Mouse (Mus musculus): ENCODE results near the gene Gpx3. TPM values are rescaled to one million over a fixed set of nuclear protein-coding genes. Genes with fewer than 3 reads are reported as not detected.
"Not testable (repeated sequence)": the region's sequence is repeated elsewhere in the genome, so short reads cannot be mapped to it uniquely, and the experiment has no call there.

Gpx3 gene
- polyA plus RNA-seq, 1 experiment from 2014 or later, result 20.9 TPM

DNA sequence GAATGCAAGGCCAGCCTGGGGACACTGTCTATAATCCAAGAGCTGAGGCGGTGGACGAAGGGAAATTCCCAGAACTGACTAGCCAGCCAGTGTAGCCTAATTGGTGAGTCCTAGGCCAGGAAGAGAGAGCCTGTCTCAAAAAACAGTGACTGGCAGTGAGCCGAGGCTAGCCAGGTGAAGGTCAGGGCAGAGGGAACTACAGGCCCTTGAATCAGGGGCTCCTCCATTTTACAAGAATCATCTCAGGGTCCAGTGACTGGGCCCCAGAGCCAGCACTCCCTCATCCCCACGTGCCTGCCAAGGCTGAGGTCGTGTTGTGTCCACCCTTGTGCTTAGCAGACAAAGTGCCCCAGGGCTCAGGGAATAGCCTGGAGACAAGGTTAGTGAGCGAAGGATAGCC lies 48.4 kb downstream of the Gpx3 start:
- no peaks in the 10 kb centered on the region; the same call in 1 of the 2 replicates for H3K36me3 ChIP-seq
- no peak for ATAC-seq (ENCODE audit: low read depth)
- no peak overlapping the region for H3K4me3 ChIP-seq (replicated peaks)
- no peak for DNase-seq
- no peaks in the 10 kb centered on the region for H3K27me3 ChIP-seq
- H3K27ac ChIP-seq, result no peak overlapping the region
- no peak overlapping the region for H3K9ac ChIP-seq
- H3K4me2 ChIP-seq, result no peak overlapping the region
- no peaks in the 10 kb centered on the region for H3K9me3 ChIP-seq (replicated peaks)
- WGBS (ENCODE audit: insufficient replicate concordance), result 71% methylated on average over 6 of the region's 6 CpGs
- peaks cover 34% of the 10 kb centered on the region for H3K4me1 ChIP-seq (replicated peaks)

DNA sequence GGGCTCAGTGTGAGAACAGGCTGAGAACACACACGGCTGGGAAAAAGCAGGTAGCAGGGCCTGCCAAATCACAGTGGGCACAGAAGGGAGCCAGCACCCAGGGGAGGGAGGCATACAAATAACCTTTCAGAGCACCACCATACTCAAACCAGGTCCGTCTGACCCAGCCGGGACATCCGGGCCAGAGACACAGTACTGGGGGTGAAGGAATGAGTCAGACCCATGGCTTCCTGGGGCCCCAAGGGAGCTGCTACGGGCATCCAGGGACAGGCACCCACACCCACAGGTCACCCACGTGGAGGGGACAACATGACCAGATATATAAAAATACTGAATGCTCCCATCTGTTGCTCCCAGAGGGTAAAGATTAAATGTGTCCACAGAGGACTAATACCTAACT lies 50.4 kb downstream of the Gpx3 start:
- no peak for ATAC-seq (ENCODE audit: low read depth)
- WGBS (ENCODE audit: insufficient replicate concordance), result 52% methylated on average over 6 of the region's 6 CpGs
- no peak overlapping the region for H3K4me2 ChIP-seq
- H3K4me1 ChIP-seq (replicated peaks), result peaks cover 49% of the 10 kb centered on the region
- H3K9ac ChIP-seq, result no peak overlapping the region
- no peaks in the 10 kb centered on the region for H3K36me3 ChIP-seq
- no peak overlapping the region for H3K4me3 ChIP-seq (replicated peaks)
- no peaks in the 10 kb centered on the region for H3K27me3 ChIP-seq
- H3K27ac ChIP-seq, result no peak overlapping the region; the same call in 1 of the 2 replicates
- DNase-seq, result no peak
- H3K9me3 ChIP-seq (replicated peaks), result no peaks in the 10 kb centered on the region

DNA sequence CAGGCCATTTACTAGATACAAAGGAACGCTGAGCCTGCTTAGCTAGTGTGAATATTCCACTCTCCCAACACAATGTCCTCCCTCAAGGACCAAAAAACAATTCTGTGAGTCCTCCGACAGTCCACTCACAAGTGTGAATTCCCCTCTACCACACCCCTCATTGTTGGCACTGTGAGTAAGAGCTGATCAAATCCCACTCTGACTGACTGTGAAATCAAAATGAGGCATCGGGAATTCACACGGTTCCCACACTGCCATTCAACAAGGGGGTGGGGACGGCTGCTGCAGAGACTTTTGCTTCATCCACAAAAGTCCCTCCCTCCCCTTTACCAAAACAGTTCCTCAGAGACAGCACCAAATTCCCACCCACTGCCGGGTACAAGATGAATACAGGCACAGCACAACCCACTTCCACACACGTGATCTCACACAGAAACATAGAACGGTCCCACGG lies 51.8 kb downstream of the Gpx3 start:
- 67% methylated on average over 9 of the region's 9 CpGs for WGBS (ENCODE audit: insufficient replicate concordance)
- no peak for DNase-seq

DNA sequence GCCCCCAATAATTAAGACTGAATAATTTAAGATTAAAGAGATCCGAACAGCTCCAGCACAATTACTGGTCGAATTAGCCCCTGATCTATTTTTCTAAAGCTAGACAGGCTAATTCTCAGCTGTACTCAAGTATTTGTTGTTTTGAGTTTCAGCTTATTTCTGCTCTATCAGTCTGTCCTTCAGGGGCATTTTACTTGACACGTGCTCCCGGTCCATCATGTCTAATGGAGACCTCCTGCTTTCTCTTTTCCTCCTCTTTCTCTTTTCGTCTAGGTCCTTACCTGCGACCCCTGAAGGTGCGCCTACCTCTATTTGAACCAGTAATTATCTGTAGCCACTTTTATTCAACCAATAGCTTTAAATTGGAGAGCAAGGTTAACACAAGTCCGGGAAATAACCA lies 52.5 kb downstream of the Gpx3 start:
- 79% methylated on average over 8 of the region's 8 CpGs for WGBS (ENCODE audit: insufficient replicate concordance)
- Histone ChIP-seq H3K9ac (0 out of 2 replicates have a peak overlapping the region, but pooled peaks have one; percentile 85), H3K36me3 (no peaks in the 10 kb centered on the region), H3K4me3 (replicated peaks) (peak overlapping the region; percentile 83; the same call in 1 of the 2 replicates), H3K9me3 (replicated peaks) (no peaks in the 10 kb centered on the region), H3K4me1 (replicated peaks) (peaks cover 63% of the 10 kb centered on the region), H3K27me3 (no peaks in the 10 kb centered on the region), H3K4me2 (peak overlapping the region; percentile 74), H3K27ac (no peak overlapping the region)
- DNase-seq (no peak), ATAC-seq (ENCODE audit: low read depth) (no peak)

More for the DNA sequence above, 51.8 kb downstream of the Gpx3 start:
- Histone ChIP-seq H3K4me3 (replicated peaks) (no peak overlapping the region), H3K4me1 (replicated peaks) (peaks cover 62% of the 10 kb centered on the region), H3K36me3 (no peaks in the 10 kb centered on the region), H3K27ac (no peak overlapping the region), H3K27me3 (no peaks in the 10 kb centered on the region), H3K4me2 (peak overlapping the region; percentile 74; the same call in 1 of the 2 replicates), H3K9me3 (replicated peaks) (no peaks in the 10 kb centered on the region), H3K9ac (no peak overlapping the region)
- no peak for ATAC-seq (ENCODE audit: low read depth)

DNA sequence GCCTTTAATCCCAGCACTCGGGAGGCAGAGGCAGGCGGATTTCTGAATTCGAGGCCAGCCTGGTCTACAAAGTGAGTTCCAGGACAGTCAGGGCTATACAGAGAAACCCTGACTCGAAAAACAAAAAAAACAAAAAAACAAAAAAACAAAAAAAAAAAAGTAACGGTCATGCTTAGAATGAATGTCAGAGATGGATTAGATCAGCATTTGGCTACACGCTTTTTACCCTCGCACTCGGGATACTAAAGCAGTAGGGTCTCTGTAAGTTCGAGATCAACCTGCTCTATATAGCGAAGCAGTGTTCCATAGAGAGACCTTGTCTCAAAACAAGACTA lies 53.1 kb downstream of the Gpx3 start:
- not testable (repeated sequence) for DNase-seq; ATAC-seq (ENCODE audit: low read depth); H3K27me3 ChIP-seq; H3K36me3 ChIP-seq; H3K9me3 ChIP-seq (replicated peaks)
- H3K9ac ChIP-seq, result peak overlapping the region; percentile 85
- WGBS (ENCODE audit: insufficient replicate concordance), result 36% methylated on average over 10 of the region's 10 CpGs
- peak overlapping the region; percentile 74 for H3K4me2 ChIP-seq
- H3K27ac ChIP-seq, result peak overlapping the region; percentile 86
- H3K4me3 ChIP-seq (replicated peaks), result peak overlapping the region; percentile 83
- peaks cover 63% of the 10 kb centered on the region for H3K4me1 ChIP-seq (replicated peaks)

DNA sequence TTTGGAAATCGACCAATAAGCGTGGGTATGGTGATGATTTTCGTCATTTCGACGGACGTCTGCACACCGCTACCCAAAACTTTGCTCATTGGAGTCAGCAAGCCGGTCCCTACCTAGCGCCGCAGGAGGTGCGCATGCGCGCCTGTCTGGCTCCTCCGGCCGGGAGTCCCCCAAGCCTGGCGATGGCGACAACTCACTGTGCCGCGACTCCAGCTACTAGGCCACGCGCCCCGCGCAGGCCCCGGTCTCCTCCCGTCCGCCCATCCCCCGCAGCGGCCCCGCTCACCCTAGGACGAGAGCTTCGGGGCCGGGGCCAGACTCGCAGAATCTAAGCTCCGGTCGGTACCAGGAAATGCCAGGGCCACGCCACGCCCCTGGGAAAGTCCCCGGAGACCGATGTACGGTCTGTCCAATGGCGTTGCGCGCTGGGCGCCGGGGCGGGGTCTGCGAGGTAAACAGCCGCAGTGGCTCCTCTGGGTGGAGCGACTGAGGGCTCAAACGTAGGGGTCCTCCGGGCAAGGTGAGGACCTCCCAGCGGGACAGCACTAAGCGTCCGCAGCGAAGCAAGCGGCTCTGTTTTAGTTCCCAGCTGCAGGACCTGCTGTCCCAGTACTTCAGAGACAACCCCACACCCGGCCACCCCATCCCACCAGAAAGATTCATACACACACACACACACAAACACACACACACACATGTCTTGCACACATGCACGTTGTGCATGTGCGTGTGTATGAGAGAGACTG lies 53.7 kb downstream of the Gpx3 start:
- WGBS (ENCODE audit: insufficient replicate concordance), result under 1% methylated on average over 59 of the region's 59 CpGs
- H3K9ac ChIP-seq, result peak overlapping the region; percentile 85
- no peaks in the 10 kb centered on the region for H3K9me3 ChIP-seq (replicated peaks)
- DNase-seq (peak; percentile 97), ATAC-seq (ENCODE audit: low read depth) (peak; percentile 98)
- H3K27me3 ChIP-seq, result no peaks in the 10 kb centered on the region
- H3K4me1 ChIP-seq (replicated peaks), result peaks cover 63% of the 10 kb centered on the region
- H3K27ac ChIP-seq, result peak overlapping the region; percentile 86
- H3K4me2 ChIP-seq, result peak overlapping the region; percentile 74
- no peaks in the 10 kb centered on the region for H3K36me3 ChIP-seq
- H3K4me3 ChIP-seq (replicated peaks), result peak overlapping the region; percentile 83

DNA sequence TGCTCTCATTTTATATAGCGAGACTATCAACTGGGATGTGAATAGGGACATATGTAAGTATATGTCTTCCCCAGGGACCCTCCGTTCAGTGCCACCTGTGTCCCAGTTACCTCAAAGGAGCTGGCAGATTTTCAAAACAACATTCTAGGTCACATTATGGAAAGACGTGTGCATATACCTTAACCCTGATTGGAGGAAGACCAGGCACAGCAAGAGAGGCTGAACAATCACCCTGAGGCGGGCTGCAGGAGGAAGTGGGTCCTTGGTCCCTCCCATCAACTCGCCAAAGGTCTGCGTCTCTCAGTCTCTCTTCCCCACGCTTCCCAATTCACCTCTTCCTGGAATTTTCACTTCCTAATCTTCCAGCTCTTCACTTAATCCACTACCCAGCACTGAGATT lies 54.7 kb downstream of the Gpx3 start:
- H3K4me3 ChIP-seq (replicated peaks), result no peak overlapping the region
- DNase-seq, result no peak
- no peaks in the 10 kb centered on the region for H3K9me3 ChIP-seq (replicated peaks)
- H3K4me1 ChIP-seq (replicated peaks), result peaks cover 70% of the 10 kb centered on the region
- H3K4me2 ChIP-seq, result peak overlapping the region; percentile 74; the same call in 1 of the 2 replicates
- WGBS (ENCODE audit: insufficient replicate concordance), result 33% methylated on average over 7 of the region's 7 CpGs
- no peak overlapping the region for H3K9ac ChIP-seq
- no peak overlapping the region for H3K27ac ChIP-seq
- no peaks in the 10 kb centered on the region for H3K36me3 ChIP-seq
- H3K27me3 ChIP-seq, result no peaks in the 10 kb centered on the region
- no peak for ATAC-seq (ENCODE audit: low read depth)

DNA sequence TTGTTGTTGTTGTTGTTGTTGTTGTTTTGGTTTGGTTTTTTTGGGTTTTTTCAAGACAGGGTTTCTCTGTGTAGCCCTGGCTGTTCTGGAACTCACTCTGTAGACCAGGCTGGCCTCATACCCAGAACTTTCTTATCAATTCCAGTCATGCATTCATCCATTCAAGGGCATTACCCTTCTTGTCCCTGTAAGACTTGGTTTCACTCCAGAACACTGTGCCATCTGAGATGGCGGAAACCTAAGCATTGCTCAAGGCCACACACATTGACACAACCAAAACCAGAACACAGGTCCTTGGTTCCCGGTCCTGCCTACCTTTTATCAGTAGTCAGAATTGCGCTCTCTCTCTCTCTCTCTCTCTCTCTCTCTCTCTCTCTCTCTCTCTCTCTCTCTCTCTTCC lies 55.5 kb downstream of the Gpx3 start:
- H3K4me2 ChIP-seq; ATAC-seq (ENCODE audit: low read depth); H3K9ac ChIP-seq; H3K4me3 ChIP-seq (replicated peaks); DNase-seq; H3K9me3 ChIP-seq (replicated peaks); H3K36me3 ChIP-seq; H3K27me3 ChIP-seq: not testable (repeated sequence)
- WGBS (ENCODE audit: insufficient replicate concordance), result 70% methylated on average over 3 of the region's 3 CpGs
- peaks cover 69% of the 10 kb centered on the region for H3K4me1 ChIP-seq (replicated peaks)
- H3K27ac ChIP-seq, result 0 out of 2 replicates have a peak overlapping the region, but pooled peaks have one; percentile 22

DNA sequence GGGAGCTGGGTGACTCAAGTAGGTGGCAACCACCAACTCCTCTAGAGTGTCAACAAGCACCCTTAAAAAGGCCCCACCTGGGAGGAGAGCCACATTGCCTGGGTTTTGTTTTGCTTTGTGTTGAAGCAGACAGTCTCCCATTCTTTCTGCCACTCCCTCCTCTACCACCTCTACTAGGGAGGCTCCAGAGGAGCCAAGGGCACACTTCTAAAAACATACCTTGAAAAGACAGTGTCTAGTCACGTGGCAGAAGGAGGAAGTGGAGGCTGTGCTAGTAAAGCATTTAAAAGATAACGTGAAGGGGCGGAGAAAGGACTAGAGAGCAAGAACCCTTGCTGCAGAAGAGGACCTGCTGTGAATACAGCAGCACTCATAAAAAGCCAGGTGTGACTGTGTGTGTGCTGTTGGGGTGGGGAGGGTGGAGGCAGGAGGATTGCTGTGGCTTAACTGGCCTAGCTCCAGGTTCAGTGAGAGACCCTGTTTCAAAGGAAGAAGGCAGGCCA lies 56.4 kb downstream of the Gpx3 start:
- peaks cover 67% of the 10 kb centered on the region for H3K4me1 ChIP-seq (replicated peaks)
- no peak overlapping the region for H3K4me3 ChIP-seq (replicated peaks)
- no peaks in the 10 kb centered on the region for H3K36me3 ChIP-seq
- no peaks in the 10 kb centered on the region for H3K9me3 ChIP-seq (replicated peaks)
- DNase-seq (peak; percentile 8), ATAC-seq (ENCODE audit: low read depth) (no peak)
- H3K27ac ChIP-seq, result no peak overlapping the region
- WGBS (ENCODE audit: insufficient replicate concordance), result 13% methylated on average over 3 of the region's 3 CpGs
- no peaks in the 10 kb centered on the region for H3K27me3 ChIP-seq
- 0 out of 2 replicates have a peak overlapping the region, but pooled peaks have one; percentile 16 for H3K4me2 ChIP-seq
- H3K9ac ChIP-seq, result 0 out of 2 replicates have a peak overlapping the region, but pooled peaks have one; percentile 23

Other genes with a start within 250 kb of the Gpx3 start
- 19.2 and 22.3 TPM in 2 replicates for gene Cdc42se2, start 114.8 kb upstream of the Gpx3 start, polyA plus RNA-seq (2015; fragmentation: Nextera tagmentation; extraction: Ambion mirVana)
- 5.6 and 6.9 TPM in 2 replicates for gene Lyrm7, start 41.5 kb upstream of the Gpx3 start, polyA plus RNA-seq (2015; fragmentation: Nextera tagmentation; extraction: Ambion mirVana)
- 519 and 540 TPM in 2 replicates for gene Hint1, start 36.1 kb upstream of the Gpx3 start, polyA plus RNA-seq (2015; fragmentation: Nextera tagmentation; extraction: Ambion mirVana)
- 5.1 and 5.8 TPM in 2 replicates for gene Tnip1, start 60.5 kb downstream of the Gpx3 start, polyA plus RNA-seq (2015; fragmentation: Nextera tagmentation; extraction: Ambion mirVana)
- 45.3 and 50.2 TPM in 2 replicates for gene Anxa6, start 131.0 kb downstream of the Gpx3 start, polyA plus RNA-seq (2015; fragmentation: Nextera tagmentation; extraction: Ambion mirVana)
- gene Ccdc69, start 175.7 kb downstream of the Gpx3 start, polyA plus RNA-seq (2015; fragmentation: Nextera tagmentation; extraction: Ambion mirVana), result 0.96 and 1.1 TPM in 2 replicates
- 9.6 and 10.6 TPM in 2 replicates for gene Gm2a, start 195.7 kb downstream of the Gpx3 start, polyA plus RNA-seq (2015; fragmentation: Nextera tagmentation; extraction: Ambion mirVana)
- gene Slc36a3, start 249.3 kb downstream of the Gpx3 start, polyA plus RNA-seq (2015; fragmentation: Nextera tagmentation; extraction: Ambion mirVana), result not detected in 2 replicates

All from liver, embryonic 13.5 days (tissue).